Mouse (Mus musculus): ENCODE results near the gene Adar. TPM values are rescaled to one million over a fixed set of nuclear protein-coding genes. Genes with fewer than 3 reads are reported as not detected.
A peak's percentile ranks its signal among the peaks of the same experiment; 100 is the strongest.

Gene Adar
- 39.0 TPM for polyA plus RNA-seq (2021)

DNA sequence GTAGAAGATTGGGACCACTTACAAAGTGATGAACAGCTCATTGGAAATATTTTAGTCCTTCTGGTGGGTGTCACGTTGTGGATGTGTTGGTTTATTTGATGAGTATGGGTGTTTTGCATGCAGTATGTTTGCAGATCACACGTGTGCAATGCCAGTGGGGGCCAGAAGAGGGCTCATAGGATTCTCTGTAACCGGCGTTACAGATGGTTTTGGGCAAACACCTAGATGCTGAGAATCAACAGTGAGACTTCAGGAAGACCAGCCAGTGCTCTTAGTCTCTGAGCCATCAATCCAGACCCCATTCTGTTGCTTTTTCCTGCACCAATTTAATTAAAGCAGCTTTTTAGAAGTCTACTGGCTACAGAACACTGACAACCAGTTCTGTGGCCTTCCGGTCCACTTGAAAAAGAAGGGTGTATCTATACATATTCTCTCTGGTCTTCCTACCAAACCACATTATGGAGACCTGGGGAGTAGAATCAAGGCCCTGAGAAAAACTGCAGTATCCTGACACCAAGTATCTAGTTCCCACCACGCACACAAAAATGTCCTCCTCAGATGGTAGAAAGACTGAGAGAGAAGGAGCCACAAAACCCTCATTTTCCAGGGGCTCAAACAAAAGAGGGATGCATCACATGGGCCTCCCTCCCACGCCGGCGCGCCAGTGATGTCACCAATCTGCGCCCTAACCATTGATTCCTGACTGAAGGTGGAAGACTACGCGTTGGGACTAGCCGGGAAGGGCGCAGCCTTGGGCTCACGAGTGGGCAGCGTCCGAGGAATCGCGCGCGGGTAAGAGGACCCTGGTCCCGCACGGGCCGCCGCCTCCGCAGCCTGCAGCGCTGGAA lies at the start of gene Adar:
Gene Adar, plus strand, starts transcription at position 664 of the 848 bp plus-strand sequence.
- in situ Hi-C loops (cut with MboI; ENCODE audit: low pct_unique_long_range_greater_than_20kb) = loop anchor here (5.0 kb wide), 1 partner anchor 143 kb away; no protein-coding TSS in a partner anchor
- ATAC-seq (peak; percentile 44), DNase-seq (ENCODE audit: low read depth, low spot score) (peak; percentile 49)
- ChIA-PET CTCF (interaction anchor here (1.0 to 3.3 kb wide), 9 partner anchors 10 to 143 kb away, joined by 3 to 17 read pairs (median 4); partner anchors contain the start of genes Chrnb2 and Ube2q1), POLR2A (interaction anchor here (0.6 to 1.6 kb wide), 2 partner anchors 58 to 356 kb away, joined by 5 to 6 read pairs; no protein-coding TSS in a partner anchor)
- H3K27me3 ChIP-seq = peaks cover 40% of the 10 kb centered on the region
- peak; percentile 97 for TF ChIP-seq CTCF (IDR thresholded peaks at IDR 0.05)

DNA sequence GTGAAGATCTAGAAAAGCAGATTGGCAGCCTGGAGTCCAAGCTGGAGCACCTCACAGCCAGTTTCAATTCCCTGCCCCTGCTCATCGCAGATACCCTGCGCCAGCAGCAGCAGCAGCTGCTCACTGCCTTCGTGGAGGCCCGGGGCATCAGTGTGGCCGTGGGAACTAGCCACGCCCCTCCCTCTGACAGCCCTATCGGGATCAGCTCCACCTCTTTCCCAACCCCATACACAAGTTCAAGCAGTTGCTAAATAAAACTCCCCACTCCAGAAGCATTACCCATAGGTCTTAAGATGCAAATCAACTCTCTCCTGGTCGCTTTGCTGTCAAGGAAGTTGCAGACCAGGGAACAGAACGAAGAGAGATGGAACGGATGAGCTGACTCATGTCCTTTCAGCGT lies 47.7 kb upstream of the Adar start:
- ChIA-PET POLR2A (interaction anchor here (0.9 kb wide), 1 partner anchor 20 kb away, joined by 4 read pairs; no protein-coding TSS in a partner anchor), CTCF (no interaction called here)
- ATAC-seq (no peak), DNase-seq (ENCODE audit: low read depth, low spot score) (no peak)
- H3K27me3 ChIP-seq = peaks cover 63% of the 10 kb centered on the region
- in situ Hi-C loops (cut with MboI; ENCODE audit: low pct_unique_long_range_greater_than_20kb) = no loop called here
- TF ChIP-seq CTCF (IDR thresholded peaks at IDR 0.05) = no peak

DNA sequence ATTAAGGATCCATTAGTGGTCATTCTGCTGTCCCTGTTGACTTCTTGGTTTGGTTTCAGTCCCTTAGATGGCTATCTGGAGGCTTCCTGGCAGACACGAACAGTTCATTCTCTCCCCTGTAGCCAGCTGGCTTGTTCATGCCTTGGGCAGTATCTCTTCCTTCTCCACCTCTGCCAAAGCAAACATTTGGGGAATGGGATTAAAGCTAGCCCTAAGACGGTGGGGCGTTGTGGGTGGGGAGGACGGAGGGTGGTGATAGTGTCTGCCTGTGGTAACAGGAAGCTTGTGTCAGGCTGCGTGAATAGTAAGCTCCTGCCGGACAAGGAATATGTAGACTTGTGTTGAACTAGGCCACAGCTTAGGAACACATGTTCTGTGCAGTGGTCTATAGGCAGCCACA lies 43.5 kb upstream of the Adar start:
- ChIA-PET POLR2A (no interaction called here), CTCF (interaction anchor here (1.0 to 2.6 kb wide), 3 partner anchors 9 to 14 kb away, joined by 3 to 12 read pairs (median 3); no protein-coding TSS in a partner anchor)
- in situ Hi-C loops (cut with MboI; ENCODE audit: low pct_unique_long_range_greater_than_20kb) = no loop called here
- DNase-seq (ENCODE audit: low read depth, low spot score) (no peak), ATAC-seq (no peak)
- peaks cover 78% of the 10 kb centered on the region for H3K27me3 ChIP-seq
- TF ChIP-seq CTCF (IDR thresholded peaks at IDR 0.05) = no peak

DNA sequence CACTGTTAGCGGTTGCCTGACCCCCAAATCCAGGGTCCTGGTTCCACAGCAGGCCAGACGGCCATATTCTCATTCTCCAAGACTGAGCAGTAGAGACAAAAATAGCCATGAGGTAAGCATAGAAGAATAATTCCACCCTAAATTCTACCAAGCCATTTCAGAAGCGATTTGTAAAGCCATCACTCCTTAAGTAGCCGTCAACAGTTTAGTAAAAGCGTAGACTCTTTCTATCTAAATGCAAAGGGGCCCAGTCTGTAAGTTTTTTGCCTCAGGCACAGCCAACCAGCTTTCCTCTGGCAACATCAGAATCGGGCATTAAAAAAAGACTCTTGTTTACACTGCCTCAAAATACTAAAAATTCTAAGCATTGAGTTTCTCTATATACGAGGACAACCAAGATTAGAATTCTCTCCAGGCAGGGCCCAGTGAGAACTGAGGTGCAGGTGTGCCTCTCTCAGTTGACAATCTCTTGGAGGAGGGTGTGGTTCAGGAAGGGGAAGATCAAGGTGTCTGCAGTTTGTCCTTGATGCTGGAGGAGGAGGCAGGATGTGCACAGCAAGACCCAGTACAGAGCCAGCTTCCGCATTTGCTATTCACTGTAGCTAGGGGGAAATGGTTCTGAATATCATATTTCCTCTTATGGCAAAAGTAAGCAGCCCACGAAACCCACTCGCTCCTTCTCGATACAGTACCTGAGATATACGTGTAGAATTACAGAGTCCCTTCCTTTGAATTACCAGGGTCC lies 42.1 kb upstream of the Adar start:
- in situ Hi-C loops (cut with MboI; ENCODE audit: low pct_unique_long_range_greater_than_20kb) = no loop called here
- POLR2A ChIA-PET = interaction anchor here (1.0 kb wide), 1 partner anchor 11 kb away, joined by 3 read pairs; no protein-coding TSS in a partner anchor

DNA sequence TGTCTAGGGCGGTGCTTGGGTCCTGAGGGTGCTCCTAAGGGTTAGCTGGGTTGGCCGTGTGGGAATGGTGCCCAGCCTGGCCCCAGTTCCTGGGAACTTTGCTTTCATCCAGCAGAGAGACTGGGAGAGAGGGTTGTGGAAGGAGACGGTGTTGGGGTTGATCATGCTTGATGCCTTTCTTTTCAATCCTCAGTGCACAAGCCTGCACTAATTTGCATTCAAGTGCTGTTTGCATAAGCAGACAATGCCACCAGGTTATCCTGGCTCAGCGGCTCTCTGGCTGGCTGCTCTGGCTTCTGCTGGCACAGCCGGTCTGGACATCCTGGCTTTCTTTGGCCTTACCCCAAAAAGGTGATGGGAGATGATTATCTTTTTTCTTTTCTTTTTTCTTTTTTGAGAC lies 37.2 kb upstream of the Adar start:
- DNase-seq (ENCODE audit: low read depth, low spot score) = no peak
- ATAC-seq = no peak
- POLR2A ChIA-PET = interaction anchor here (0.5 kb wide), 1 partner anchor 17 kb away, joined by 3 read pairs; no protein-coding TSS in a partner anchor
- TF ChIP-seq CTCF (IDR thresholded peaks at IDR 0.05) = no peak
- in situ Hi-C loops (cut with MboI; ENCODE audit: low pct_unique_long_range_greater_than_20kb) = no loop called here
- peaks cover 81% of the 10 kb centered on the region for H3K27me3 ChIP-seq
- CTCF ChIA-PET = no interaction called here

More for the DNA sequence above, 42.1 kb upstream of the Adar start:
- H3K27me3 ChIP-seq = peaks cover 74% of the 10 kb centered on the region
- ATAC-seq (no peak), DNase-seq (ENCODE audit: low read depth, low spot score) (no peak)
- CTCF ChIA-PET = no interaction called here
- no peak for TF ChIP-seq CTCF (IDR thresholded peaks at IDR 0.05)

DNA sequence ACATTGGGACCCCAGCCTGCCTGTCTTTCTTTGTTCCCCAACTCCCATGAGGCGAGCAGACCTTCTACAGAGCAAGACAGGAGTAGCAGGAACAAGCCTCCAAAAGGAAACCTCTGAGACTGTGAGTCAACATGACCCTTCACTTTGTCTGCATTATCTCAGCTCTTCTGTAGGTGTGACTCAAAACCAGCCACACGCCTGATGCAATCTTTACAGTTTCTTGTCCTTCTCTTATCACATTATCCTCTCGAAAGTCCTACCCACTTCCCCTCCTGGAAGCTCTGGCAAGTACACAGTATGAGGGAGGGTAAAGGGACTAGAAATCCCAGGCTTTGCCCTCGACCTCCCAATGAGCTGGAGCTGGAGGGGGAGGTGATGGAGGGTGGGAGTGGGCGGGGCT lies 28.8 kb upstream of the Adar start:
- H3K27me3 ChIP-seq = peaks cover 73% of the 10 kb centered on the region
- ChIA-PET POLR2A (no interaction called here), CTCF (no interaction called here)
- no peak for TF ChIP-seq CTCF (IDR thresholded peaks at IDR 0.05)
- DNase-seq (ENCODE audit: low read depth, low spot score) (no peak), ATAC-seq (no peak)
- in situ Hi-C loops (cut with MboI; ENCODE audit: low pct_unique_long_range_greater_than_20kb) = loop anchor here (5.0 kb wide), 1 partner anchor 169 kb away; no protein-coding TSS in a partner anchor

DNA sequence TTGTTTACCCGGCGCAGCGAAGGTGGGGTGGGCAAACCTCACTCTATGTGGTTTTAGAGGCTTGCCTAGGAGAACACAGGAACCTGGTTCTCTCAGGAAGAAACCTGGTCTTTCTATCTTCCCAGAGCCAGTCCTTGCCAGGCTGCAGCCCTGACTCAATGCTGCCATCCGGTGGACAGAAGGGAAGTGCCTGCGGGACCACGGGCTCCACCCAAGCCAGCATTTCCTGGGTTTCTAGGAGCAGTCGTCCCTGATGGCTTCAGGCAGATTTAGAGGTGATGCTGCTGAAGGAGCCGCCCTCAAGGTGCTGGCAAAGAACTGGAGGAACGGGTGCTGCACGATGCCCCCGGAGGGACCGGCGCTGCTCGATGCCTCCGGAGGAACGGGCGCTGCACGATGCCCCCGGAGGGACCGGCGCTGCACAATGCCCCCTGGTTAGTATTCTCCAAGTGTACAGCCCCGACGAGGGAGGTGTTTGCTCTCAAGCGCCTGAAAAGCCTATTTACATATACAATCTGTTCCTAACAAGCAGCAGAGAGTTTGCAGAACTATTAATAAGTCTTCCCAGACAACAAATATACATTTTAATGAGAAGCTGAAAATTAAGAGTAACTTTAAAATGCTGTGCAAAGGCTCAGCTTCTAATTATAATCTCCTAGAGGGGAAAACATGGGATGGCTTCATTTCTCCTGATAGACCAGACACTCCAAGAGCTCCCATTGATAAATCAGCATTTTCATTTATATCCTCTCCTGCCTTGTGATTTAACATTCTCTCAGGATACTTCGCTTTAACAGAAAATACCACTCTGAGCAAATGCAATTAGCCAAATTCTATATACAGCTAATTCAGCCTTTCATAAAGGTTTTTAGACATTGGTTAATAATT lies 25.9 kb upstream of the Adar start:
- TF ChIP-seq CTCF (IDR thresholded peaks at IDR 0.05) = peak; percentile 99
- POLR2A ChIA-PET = no interaction called here
- DNase-seq (ENCODE audit: low read depth, low spot score) (peak; percentile 35), ATAC-seq (peak; percentile 72)
- in situ Hi-C loops (cut with MboI; ENCODE audit: low pct_unique_long_range_greater_than_20kb) = loop anchor here (5.0 kb wide), 1 partner anchor 172 kb away; no protein-coding TSS in a partner anchor
- H3K27me3 ChIP-seq = peaks cover 59% of the 10 kb centered on the region
- CTCF ChIA-PET = interaction anchor here (0.7 to 3.0 kb wide), 10 partner anchors 9 to 232 kb away, joined by 3 to 29 read pairs (median 4); no protein-coding TSS in a partner anchor

DNA sequence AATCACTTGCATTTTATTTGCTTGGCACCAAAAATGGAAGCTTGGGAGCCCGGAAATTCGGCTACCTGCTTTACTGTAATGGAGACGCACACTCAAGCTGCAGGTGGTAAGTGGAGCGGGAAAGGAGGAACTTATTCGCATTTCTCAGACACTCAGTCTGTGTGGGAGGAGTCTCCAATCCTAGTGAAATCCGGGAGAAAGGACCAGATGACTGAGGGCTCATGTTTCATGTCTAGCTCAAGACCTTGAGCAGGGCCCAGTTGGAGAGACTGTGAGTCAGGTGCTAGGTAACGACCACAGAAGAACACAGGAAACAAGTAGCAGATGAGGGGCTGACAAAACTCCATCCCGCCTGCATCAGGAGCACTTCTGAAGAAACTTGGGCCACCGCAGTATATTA lies 23.0 kb upstream of the Adar start:
- CTCF ChIA-PET = interaction anchor here (1.1 to 1.5 kb wide), 2 partner anchors 80 to 180 kb away, joined by 4 to 5 read pairs; no protein-coding TSS in a partner anchor
- peaks cover 54% of the 10 kb centered on the region for H3K27me3 ChIP-seq
- POLR2A ChIA-PET = no interaction called here
- no peak for DNase-seq (ENCODE audit: low read depth, low spot score)
- ATAC-seq = no peak
- in situ Hi-C loops (cut with MboI; ENCODE audit: low pct_unique_long_range_greater_than_20kb) = no loop called here
- TF ChIP-seq CTCF (IDR thresholded peaks at IDR 0.05) = no peak

DNA sequence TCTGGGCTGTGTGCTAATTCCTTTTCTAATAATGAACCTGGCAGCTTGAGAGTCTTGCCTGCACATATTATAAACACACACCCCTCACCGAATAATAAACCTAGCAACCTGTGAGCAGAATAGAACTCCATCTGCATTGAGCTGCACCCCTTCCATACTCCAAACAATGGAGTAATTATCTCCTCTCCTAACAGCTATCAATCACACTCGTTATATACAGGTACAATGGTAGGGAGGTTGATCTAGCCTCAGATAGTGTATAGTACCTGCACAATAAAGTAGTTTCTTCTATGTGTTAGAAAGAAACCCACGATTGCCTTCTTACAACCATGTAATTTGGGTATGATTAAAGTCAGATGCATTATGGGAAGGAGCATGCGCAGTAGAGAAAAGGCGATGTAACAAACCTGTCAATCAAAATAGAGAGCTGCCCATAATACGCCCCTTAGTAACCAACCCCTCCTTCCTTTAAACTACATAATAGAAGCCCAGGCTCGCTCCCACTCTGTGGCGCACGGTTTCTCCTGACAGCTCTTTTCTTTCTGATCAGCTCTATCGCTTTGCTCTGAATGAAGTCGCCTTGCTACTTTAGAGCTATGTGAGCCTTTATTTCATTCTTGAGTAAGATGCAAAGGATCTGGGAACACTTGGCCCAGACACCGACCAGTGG lies 18.5 kb upstream of the Adar start:
- ChIA-PET POLR2A (no interaction called here), CTCF (interaction anchor here (1.0 to 1.3 kb wide), 5 partner anchors 17 to 197 kb away, joined by 3 to 5 read pairs (median 3); no protein-coding TSS in a partner anchor)
- in situ Hi-C loops (cut with MboI; ENCODE audit: low pct_unique_long_range_greater_than_20kb) = no loop called here
- no peak for TF ChIP-seq CTCF (IDR thresholded peaks at IDR 0.05)
- DNase-seq (ENCODE audit: low read depth, low spot score) = no peak
- ATAC-seq = no peak
- peaks cover 65% of the 10 kb centered on the region for H3K27me3 ChIP-seq
